Mouse (Mus musculus) brain, adult 2 months (tissue): Measurements from ENCODE around the gene Nfatc2.

Source experiments
- DNase-seq: peaks from one replicate; pipeline ENCODE4 v3.0.0; 2011; ENCODE audit warnings: low read depth, low spot score

Nfatc2 gene

GRCm38 (mm10) chr2:168609653-168610248 is 8.3 kb upstream of the Nfatc2 start:
- peak; percentile 65 for DNase-seq

DNA sequence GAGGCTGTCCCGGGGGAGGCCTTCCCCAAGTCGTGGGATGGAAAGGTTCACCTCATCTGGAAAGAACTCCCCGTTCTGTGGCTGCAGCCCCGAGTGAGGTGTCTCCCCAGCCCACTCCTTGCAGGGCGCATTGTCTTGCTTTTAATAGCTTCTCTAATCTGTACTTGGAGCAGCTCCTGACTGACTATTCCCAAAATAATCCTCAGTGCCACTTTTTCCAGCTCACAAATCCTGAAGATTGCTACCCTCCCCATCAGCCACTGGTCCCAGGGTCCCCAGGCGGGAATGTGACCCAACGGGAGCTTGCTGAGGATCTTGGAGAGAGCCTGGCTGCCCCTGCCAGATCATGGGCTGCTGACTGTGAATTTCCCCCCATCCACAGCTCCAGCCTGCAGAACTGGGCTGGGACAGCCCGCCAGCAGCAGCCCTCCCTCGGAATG is 6.7 kb upstream of the Nfatc2 start:
- DNase-seq: peak; percentile 42

DNA sequence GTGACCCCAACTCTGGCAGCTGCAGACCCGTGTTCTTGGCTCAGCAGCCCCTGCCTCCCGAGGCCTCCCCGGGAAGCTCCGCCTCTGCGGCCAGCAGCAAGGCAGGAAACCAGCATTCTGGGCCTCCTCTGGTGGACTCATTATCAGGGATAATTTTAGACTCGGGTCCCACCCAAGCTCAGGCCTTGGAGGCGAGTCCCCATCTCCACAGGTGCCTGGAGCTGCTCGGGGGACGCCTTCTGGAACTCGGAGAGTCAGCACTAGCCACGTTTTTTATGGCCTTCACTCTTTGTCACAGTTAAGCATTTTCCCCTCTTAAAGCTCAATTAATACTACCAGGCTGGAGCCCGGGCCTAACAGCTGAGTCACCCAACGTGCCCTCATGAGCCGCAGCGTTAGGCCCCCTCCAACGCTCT is 3.2 kb upstream of the Nfatc2 start:
- DNase-seq: no peak

GRCm38 (mm10) chr2:168602387-168602741 is 907 bp upstream of the Nfatc2 start:
- DNase-seq: no peak

DNA sequence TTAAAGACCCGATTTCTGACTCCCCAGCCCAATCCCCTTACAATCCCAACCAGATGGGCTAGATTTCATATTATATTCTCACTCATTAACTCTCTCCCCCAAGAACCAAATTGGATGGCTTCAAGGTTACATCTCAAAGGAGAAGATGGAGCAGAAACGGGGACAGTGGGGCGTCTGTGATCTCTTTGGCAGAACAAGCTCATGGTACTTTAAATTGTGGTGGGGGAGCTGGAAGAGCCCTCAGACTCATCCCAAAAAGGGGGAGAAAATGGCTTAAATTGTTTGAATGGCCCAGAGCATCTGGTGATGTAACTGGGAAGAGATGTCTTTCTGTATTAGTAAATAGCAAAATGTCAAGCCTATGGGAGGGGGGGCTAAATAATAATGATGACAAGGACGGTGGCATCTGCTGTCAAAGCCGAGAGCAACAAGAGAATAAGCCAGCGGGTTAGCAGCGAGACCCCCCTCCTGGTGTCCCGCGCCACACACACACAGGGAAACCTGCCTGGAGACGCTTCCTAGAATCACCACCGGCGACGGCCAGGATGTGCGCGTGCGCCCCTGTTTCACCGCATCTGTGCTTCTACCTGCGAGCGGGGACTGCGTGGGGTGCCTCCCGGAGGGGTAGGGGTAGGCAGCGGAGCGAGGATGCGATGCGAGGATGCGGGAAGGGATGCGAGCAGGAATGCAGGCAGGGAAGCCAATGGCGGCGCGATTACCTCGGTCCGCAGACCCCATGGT is 537 bp downstream of the Nfatc2 start:
- peak; percentile 74 for DNase-seq

GRCm38 (mm10) chr2:168595693-168596092 is 5.8 kb downstream of the Nfatc2 start:
- DNase-seq: no peak

GRCm38 (mm10) chr2:168593676-168594075 is 7.8 kb downstream of the Nfatc2 start:
- no peak for DNase-seq

DNA sequence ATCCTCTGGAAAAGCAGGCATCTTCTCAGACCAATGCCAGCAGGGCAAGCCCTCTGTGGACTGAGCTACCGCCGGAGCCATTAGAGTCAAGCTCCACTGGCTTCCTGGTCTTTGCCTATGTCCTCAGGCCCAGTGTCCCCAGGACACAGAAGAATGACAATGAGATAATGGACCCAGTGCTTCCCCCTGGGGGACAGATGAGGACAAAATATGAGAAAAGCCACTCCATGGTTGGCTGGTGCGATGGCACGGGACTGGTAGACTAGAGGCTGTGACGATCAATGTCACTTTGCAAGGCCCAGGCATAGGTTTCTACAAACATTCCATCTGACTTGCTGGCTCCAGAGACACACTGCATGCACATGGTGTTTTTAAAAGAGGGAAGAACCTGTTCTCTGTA is 8.5 kb downstream of the Nfatc2 start:
- no peak for DNase-seq

DNA sequence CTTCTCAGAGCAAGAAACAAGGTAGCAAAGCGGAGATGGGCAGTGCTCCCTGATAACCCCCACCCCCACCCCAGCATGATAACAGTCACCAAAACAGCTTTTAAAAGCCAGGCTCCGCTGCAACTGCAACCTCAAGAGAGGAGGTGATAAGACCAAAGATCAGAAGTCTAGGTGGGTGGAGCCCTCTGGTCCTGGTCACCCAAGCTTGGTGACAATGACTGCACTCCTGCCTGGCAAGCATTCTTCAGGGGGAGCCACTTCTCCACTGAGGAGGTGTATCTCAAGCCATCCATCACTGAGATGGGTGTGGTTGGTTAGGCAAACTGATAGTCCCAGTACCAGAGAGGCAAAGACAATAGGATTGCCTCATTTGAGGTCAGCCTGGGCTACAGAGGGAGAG is 10.4 kb downstream of the Nfatc2 start:
- no peak for DNase-seq

- DNase-seq: no peak
Measured at GRCm38 (mm10) chr2:168590556-168590955, 10.9 kb downstream of the Nfatc2 start.

DNA sequence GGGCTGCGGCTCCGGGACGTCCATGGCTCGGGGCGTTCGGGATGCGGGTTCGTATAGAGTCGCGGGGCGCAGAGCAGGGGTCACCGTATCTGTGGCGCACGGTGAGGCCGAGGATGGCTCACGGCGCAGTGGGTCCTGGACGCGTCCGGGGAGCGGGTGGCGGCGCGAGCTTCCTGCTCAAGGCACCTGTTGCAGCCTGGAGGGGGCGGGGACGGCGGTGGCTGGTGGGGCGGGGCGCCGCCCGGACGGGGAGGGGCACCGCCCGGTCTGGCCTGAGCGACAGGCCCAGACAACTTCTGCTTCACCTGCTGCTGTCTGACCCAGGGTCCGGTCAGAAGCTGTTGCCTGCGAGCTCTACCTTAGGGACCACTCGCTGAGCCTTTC is 11.3 kb downstream of the Nfatc2 start:
- DNase-seq: no peak

DNA sequence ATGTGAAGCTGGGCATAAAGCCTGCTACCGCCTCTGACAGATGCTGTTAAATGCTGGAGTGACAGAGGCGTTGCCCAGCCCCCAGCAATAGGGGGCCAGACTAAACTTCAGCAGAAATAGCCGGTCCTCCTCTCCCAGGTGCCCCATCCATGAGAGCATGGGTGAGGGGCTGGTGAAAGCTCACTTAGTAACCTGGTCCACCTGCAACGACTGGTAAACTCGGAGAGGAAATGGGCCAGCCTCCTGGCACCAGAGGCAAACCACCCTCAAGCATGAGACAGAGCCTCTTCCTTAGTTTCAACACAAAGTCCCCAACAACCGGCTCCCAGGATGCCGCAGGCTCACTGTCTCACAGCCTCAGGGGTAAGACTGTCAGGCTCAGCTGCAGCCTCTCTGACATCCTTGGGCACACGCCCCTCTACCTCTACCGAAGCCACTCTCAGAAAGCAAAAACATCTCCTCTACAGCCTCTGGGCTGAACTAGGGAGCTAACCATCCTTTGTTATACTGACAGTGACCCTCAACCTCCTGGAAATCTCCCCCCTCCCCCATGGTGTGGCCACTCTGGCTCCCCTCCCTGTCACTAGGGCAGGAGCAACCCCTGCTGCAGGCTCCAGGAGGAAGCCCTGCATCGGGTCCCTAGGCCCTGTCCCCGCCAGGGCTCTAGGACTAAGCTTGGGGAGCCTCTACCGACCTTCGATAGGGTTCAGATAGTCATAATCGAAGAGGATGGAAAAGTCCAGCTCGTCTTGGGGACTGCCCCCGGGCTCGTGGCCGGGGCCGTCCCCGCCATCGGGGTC is 11.9 kb downstream of the Nfatc2 start:
- DNase-seq: peak; percentile 24

GRCm38 (mm10) chr2:168588591-168589367 is 12.7 kb downstream of the Nfatc2 start:
- DNase-seq: peak; percentile 74

GRCm38 (mm10) chr2:168587159-168587558 is 14.3 kb downstream of the Nfatc2 start:
- no peak for DNase-seq

GRCm38 (mm10) chr2:168586512-168586911 is 14.9 kb downstream of the Nfatc2 start:
- no peak for DNase-seq

DNA sequence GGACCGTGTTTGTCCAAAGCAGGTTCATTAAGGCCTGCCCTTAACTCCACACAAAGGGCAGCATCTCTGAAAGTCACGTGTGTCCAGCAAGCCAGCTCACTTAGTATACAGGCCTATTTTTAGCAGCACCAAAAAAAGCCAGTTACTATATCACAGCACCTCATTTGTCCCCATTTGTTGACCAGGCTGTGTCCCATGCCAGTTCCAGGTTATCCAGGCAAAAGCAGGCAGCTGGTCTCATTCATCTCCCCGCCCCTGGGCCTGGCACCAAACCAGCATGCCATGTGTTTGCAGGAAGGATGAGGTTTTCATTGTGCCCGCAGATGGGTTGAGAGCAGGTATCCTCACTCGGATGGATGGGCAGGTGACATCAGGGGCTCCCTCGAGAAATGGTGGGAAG is 16.6 kb downstream of the Nfatc2 start:
- peak; percentile 96 for DNase-seq

DNA sequence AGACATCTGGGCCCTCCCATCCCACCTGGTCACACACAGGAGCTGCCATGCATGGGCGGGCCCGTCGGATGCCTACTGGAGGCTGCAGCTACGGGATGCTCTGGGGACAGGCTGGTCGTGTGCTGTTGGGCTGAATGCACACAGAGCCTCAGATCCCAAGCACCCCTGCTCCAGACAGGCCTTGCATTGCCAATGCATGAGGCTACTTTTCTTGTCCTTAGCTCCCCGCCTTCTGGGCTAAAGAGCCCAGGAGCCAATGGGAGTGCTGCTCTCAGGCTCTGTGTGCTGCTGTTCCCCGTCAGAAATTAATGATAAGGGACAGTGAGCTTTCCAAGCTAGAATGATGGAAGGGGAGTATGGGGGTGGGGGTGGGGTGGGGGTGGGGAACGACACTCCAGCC is 17.0 kb downstream of the Nfatc2 start:
- no peak for DNase-seq

DNA sequence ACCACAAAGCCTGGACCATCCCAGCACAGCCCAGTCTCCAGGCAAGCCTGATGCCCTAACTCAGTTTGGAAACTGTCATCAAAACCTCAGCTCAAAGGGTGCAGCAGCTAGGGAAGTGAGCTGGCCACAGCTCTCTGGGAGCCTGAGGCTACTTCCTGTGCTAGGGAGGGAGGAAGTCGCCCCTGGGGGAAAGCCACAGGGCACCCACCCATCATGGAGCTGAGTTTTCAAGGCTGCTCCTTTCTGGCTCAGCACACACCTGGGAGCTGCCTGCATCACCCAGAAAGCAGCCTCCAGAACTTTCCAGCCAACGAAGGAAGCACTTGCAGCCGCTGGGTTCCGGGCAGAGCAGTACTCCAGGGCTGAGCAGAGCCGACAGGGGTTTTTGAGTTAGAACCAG is 18.4 kb downstream of the Nfatc2 start:
- DNase-seq: no peak

DNA sequence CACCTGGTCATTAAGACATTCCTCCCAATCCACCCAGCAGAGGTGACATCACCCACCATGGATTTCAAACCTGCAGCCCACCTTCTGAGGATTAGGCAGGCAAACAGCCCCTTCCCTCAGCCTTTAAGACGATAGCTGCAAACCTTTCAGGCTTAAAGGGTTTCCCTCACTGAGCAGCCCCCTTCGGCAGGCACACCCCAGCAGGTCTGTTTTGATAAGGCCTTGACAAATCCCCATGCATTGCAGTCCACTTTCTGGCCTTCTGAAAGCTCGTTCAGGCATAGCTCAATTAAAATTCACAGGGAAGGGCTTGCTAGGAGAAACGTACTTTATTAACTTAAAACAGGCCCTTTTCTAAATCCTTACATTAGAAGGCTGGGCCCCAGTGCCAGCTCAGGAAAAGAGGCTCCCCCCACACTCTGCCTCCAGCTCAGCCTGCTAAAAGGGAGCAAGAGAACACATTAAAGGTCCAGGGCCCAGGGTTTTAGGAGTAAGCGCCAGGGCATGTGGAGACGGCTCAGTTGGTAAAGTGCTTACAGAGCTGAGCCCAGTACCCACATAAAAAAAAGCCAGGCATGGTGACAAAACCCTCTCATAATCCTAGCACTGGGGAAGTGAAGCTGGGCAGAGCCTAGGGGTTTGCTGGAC is 20.1 kb downstream of the Nfatc2 start:
- no peak for DNase-seq

GRCm38 (mm10) chr2:168580295-168580915 is 21.1 kb downstream of the Nfatc2 start:
- no peak for DNase-seq

DNA sequence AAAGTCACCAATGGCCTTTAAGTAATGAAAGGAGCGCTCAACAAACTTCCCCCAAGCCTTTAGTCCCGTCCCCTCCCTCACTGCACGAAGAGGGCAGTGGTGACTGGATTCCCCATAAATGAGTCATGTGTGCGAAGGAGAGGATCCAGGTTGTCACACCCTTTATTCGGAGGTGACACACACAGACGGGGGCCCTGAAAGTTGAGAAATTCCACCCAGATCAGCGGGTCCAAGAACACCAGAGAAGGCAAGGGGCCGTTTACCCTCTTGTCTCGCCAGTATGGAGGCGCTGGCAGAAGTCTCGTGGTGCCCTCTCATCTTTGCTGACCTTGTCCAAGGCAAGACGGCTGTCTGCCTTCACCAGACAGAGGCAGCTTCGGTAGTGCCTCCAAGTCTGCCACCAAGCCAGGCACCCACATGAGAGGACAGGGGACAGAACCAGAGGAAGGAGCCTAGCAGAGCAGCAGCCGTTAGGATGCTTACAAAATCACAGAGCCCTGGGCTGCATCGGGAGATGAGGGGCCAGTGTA is 21.8 kb downstream of the Nfatc2 start:
- DNase-seq: no peak
